Mouse (Mus musculus) hindbrain, embryonic 10.5 days (tissue): ENCODE measurements around the gene Bfsp1. TPM values are rescaled to one million over a fixed set of nuclear protein-coding genes. Genes with fewer than 3 reads are reported as not detected.
A peak's percentile ranks its signal among the peaks of the same experiment; 100 is the strongest.

Experiments used
- DNase-seq: peaks from one replicate; pipeline ENCODE4 v3.0.0-alpha.2; 2017; ENCODE audit warnings: low spot score
- H3K27ac ChIP-seq: fragments of 300-500 bp; sonication (generic); 2 replicates; pipeline ENCODE4 v1.5.1; 2016; ENCODE audit warnings: mild to moderate bottlenecking, moderate library complexity
- H3K27me3 ChIP-seq: fragments of 300-500 bp; sonication (generic); 2 replicates; pipeline ENCODE4 v1.6.1; 2016; ENCODE audit warnings: mild to moderate bottlenecking; ENCODE audit not compliant: poor library complexity, insufficient read depth, severe bottlenecking
- H3K36me3 ChIP-seq: fragments of 300-500 bp; sonication (generic); 2 replicates; pipeline ENCODE4 v1.6.1; 2016; ENCODE audit warnings: mild to moderate bottlenecking, moderate library complexity
- H3K4me1 ChIP-seq: fragments of 300-500 bp; sonication (generic); replicated peaks from 2 replicates; pipeline ENCODE4 v1.6.1; 2016; ENCODE audit warnings: mild to moderate bottlenecking
- H3K4me3 ChIP-seq: fragments of 300-500 bp; sonication (generic); 2 replicates; pipeline ENCODE4 v1.5.1; 2016; ENCODE audit warnings: mild to moderate bottlenecking, moderate library complexity
- H3K9me3 ChIP-seq: fragments of 300-500 bp; sonication (generic); 2 replicates; pipeline ENCODE4 v1.6.1; 2016; ENCODE audit warnings: mild to moderate bottlenecking, moderate library complexity
- WGBS: fragments of 180-500 bp; shearing (Covaris S2); methylation state at CpG from one replicate; pipeline ENCODE4 v1.1.7; 2016; 5-methylcytosine and 5-hydroxymethylcytosine counted together
- polyA plus RNA-seq: library from polyadenylated mRNA; unstranded; fragments of >200 nt; fragmentation: Nextera tagmentation; extraction: Ambion mirVana; gene quantifications from 2 replicates; pipeline ENCODE4 v1.2.1, GENCODE M21; 2016

Gene Bfsp1
- polyA plus RNA-seq, 1 experiment from 2014 or later: 1.0 TPM

GRCm38 (mm10) chr2:143882002-143882401 lies 19.0 kb upstream of the Bfsp1 start:
- Histone ChIP-seq H3K27ac (no peak overlapping the region), H3K27me3 (no peaks in the 10 kb centered on the region), H3K36me3 (no peaks in the 10 kb centered on the region), H3K4me3 (no peak overlapping the region), H3K9me3 (0 out of 2 replicates have a peak, but pooled peaks cover 3% of the 10 kb centered on the region), H3K4me1 (no peaks in the 10 kb centered on the region)
- no peak for DNase-seq
- 95% methylated on average over 4 of the region's 4 CpGs for WGBS

DNA sequence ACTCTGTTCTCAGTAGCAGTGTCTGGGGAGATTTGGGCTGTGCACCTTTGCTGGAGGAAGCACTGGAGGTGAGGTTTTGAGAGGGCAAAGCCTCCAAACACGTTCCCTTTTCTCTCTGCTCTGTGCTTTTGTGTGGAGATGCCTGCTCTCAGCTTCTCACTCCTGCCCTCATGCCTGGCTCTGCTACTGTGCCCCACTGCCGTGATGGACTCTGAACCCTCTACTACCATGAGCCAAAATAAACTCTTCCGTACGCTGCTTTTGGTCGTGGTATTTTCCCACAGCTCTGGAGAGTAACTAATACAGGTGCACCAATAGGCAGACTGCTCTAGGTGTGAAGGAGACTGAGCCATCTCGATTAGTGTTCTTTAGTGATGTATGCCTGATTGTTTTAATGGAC lies 16.3 kb upstream of the Bfsp1 start:
- DNase-seq: no peak
- 92% methylated on average over 6 of the region's 6 CpGs for WGBS
- H3K9me3 ChIP-seq: 0 out of 2 replicates have a peak, but pooled peaks cover 3% of the 10 kb centered on the region

GRCm38 (mm10) chr2:143876929-143877632 lies 14.1 kb upstream of the Bfsp1 start:
- no peaks in the 10 kb centered on the region for H3K27me3 ChIP-seq
- H3K4me3 ChIP-seq: no peak overlapping the region
- H3K9me3 ChIP-seq: 0 out of 2 replicates have a peak, but pooled peaks cover 3% of the 10 kb centered on the region
- no peaks in the 10 kb centered on the region for H3K4me1 ChIP-seq
- no peak for DNase-seq
- no peaks in the 10 kb centered on the region for H3K36me3 ChIP-seq
- no peak overlapping the region for H3K27ac ChIP-seq
- 77% methylated on average over 4 of the region's 4 CpGs for WGBS

More for the DNA sequence above, 16.3 kb upstream of the Bfsp1 start:
- H3K27me3 ChIP-seq: no peaks in the 10 kb centered on the region
- H3K4me3 ChIP-seq: no peak overlapping the region
- H3K27ac ChIP-seq: no peak overlapping the region
- no peaks in the 10 kb centered on the region for H3K4me1 ChIP-seq
- H3K36me3 ChIP-seq: no peaks in the 10 kb centered on the region

DNA sequence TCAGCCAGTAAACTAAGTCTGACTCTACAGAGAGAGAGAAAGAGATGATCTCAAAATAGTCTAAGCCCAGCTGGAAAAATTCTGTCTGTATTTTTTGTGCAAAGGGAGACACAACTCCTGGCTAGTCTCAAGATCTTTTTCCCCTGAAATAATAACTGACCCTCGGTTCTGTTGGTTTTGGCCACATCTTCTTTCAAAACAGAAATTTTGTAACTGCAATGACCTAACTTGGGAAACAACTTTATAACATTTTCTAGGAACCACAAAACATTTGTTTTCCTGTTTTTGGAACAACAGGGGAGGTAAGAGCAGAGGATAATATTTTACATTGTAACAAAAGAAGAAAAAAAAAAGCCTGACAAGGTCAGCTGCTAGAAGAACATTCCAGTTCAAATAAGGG lies 13.1 kb upstream of the Bfsp1 start:
- no peaks in the 10 kb centered on the region for H3K4me1 ChIP-seq
- no peak for DNase-seq
- 81% methylated on average over 1 of the region's 1 CpGs for WGBS

DNA sequence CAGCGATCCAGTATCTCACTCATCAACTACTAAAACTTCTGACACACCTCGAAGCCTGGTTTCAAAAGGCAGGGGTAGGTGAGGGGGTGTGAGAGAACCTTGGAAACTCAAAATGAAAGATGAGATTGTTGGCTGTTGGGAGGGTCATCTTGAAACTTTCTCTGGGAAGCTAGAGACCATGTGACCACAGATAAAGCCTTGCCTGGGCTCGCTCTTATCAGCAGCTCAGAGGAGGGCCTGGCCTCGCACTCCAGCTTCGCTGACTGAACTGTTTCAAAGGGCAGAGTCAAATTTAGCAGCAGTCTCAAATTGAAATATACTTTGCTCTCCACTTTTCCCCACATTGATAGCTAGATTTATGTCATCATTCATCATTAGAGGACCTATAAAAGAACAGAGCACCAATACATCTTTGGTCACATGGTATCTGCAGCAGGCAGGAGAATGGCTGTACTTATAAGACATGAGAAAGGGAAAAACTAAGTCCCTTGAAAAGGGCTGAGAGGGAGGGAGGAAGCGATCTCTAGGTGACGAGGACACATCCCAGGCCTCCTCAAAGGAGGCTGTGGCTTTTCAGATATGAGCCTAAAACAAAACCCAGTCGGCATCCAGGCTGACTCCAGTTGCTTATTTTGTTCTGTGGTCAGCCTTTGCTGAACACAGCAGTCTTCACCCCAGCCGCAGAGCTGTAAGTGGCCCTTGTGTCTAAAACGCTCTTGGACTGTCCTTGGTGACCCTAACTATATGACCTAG lies 8.1 kb upstream of the Bfsp1 start:
- no peak for DNase-seq
- Histone ChIP-seq H3K36me3 (no peaks in the 10 kb centered on the region), H3K4me3 (no peak overlapping the region), H3K4me1 (no peaks in the 10 kb centered on the region), H3K27ac (no peak overlapping the region), H3K9me3 (no peaks in the 10 kb centered on the region), H3K27me3 (no peaks in the 10 kb centered on the region)
- WGBS: 73% methylated on average over 10 of the region's 10 CpGs

More for the DNA sequence above, 13.1 kb upstream of the Bfsp1 start:
- Histone ChIP-seq H3K9me3 (0 out of 2 replicates have a peak, but pooled peaks cover 3% of the 10 kb centered on the region), H3K27ac (no peak overlapping the region), H3K4me3 (no peak overlapping the region), H3K36me3 (no peaks in the 10 kb centered on the region), H3K27me3 (no peaks in the 10 kb centered on the region)

GRCm38 (mm10) chr2:143867326-143867725 lies 4.4 kb upstream of the Bfsp1 start:
- Histone ChIP-seq H3K27me3 (peaks cover 24% of the 10 kb centered on the region), H3K4me1 (peaks cover 10% of the 10 kb centered on the region), H3K36me3 (no peaks in the 10 kb centered on the region), H3K27ac (no peak overlapping the region), H3K4me3 (no peak overlapping the region), H3K9me3 (no peaks in the 10 kb centered on the region)
- WGBS: 9% methylated on average over 6 of the region's 6 CpGs
- peak; percentile 78 for DNase-seq

DNA sequence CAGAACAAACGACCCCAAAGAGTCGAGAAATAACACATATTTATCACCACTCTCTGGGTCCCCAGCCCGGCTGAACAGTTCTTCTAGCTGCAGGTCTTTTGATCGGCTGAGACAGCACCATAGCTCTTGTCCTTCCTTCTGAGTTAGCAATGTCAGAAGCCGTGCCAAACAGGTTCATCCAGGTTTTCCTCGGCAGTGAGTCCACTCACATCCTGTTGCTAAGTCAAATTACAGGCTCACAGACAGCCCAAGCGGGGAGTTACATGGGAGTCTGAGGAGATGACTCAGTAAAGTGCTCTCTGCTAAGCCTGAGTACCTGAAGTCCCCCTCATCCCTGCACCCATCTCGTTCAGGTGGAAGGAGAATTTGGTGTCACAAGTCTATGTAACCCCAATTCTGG lies 1.6 kb upstream of the Bfsp1 start:
- no peak overlapping the region for H3K4me3 ChIP-seq
- 74% methylated on average over 8 of the region's 8 CpGs for WGBS
- H3K36me3 ChIP-seq: no peaks in the 10 kb centered on the region
- H3K4me1 ChIP-seq: peaks cover 12% of the 10 kb centered on the region
- H3K27ac ChIP-seq: no peak overlapping the region
- DNase-seq: no peak
- peaks cover 49% of the 10 kb centered on the region for H3K27me3 ChIP-seq
- H3K9me3 ChIP-seq: no peaks in the 10 kb centered on the region

- 90% methylated on average over 2 of the region's 2 CpGs for WGBS
- DNase-seq: no peak
- H3K4me1 ChIP-seq: peaks cover 12% of the 10 kb centered on the region
- no peaks in the 10 kb centered on the region for H3K9me3 ChIP-seq
- H3K36me3 ChIP-seq: no peaks in the 10 kb centered on the region
- H3K27ac ChIP-seq: no peak overlapping the region
- H3K27me3 ChIP-seq: peaks cover 36% of the 10 kb centered on the region
- H3K4me3 ChIP-seq: no peak overlapping the region
Measured at GRCm38 (mm10) chr2:143859166-143859565, 3.8 kb downstream of the Bfsp1 start.

DNA sequence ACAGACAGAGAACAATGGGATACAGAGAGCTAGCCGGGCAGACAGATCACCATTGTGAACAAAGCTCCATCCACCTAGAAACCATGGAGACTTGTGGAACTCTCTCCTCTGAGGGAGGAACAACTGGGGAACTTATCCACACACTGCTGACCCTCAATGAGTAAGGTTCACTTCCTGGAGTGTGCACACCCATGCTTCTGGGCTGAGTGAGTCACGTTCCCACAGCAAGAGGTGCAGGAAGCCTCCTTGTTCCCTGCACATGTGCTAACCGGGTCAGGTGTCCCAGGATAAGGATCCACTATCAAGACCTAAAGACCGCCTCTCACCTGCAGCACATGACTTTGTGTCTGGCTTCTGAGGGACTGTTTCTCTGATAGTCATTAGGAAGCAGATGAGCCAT lies 9.5 kb downstream of the Bfsp1 start:
- no peaks in the 10 kb centered on the region; the same call in 1 of the 2 replicates for H3K27me3 ChIP-seq
- H3K4me3 ChIP-seq: no peak overlapping the region
- no peaks in the 10 kb centered on the region for H3K9me3 ChIP-seq
- peaks cover 5% of the 10 kb centered on the region; the same call in 1 of the 2 replicates for H3K4me1 ChIP-seq
- no peak for DNase-seq
- WGBS: 83% methylated on average over 4 of the region's 4 CpGs
- H3K27ac ChIP-seq: no peak overlapping the region
- no peaks in the 10 kb centered on the region for H3K36me3 ChIP-seq

- no peaks in the 10 kb centered on the region for H3K36me3 ChIP-seq
- WGBS: 71% methylated on average over 18 of the region's 18 CpGs
- no peaks in the 10 kb centered on the region for H3K27me3 ChIP-seq
- H3K9me3 ChIP-seq: no peaks in the 10 kb centered on the region
- H3K4me3 ChIP-seq: no peak overlapping the region
- H3K4me1 ChIP-seq: peaks cover 5% of the 10 kb centered on the region; the same call in 1 of the 2 replicates
- no peak for DNase-seq
- H3K27ac ChIP-seq: no peak overlapping the region
Measured at GRCm38 (mm10) chr2:143852295-143853275, 10.4 kb downstream of the Bfsp1 start.

DNA sequence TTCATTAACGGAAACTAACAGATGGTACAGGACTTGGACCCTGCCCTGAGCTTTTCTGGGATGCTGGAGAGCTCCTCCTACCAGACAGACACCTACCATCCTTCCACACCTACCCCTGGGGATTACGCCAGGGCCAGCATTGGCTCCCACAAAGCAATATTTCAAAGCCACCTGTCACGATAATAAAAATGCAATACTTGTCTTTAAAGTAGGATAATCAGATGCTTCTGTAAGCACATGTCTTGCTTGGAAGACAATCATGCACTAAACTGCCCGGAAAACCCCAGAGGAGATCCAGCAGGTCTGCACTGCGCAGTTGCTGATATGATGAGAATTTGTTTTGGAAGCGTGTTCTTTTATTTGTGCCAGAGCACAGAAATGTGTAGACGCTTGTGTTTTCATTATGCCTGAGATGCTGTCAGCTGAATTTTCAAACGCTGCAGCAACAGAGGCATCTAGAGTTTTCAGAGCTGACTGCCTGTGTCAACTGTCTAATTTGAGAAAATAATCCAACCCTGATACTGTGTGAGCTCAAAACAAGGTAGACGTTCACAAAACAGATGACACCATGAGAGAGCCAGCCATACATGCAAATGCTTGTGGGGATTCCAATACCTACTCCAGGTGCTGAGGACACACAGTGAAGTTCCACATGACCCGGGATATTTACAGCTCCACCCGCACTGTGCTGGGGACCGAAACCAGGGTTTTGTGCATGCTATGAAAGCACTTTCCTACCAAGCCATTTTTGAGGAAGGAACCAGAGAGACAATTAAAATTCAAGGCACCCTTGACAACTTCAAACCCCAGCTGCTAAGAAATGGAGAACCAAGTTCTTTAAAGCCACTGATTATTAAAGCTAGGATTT lies 11.4 kb downstream of the Bfsp1 start:
- Histone ChIP-seq H3K27me3 (no peaks in the 10 kb centered on the region), H3K9me3 (no peaks in the 10 kb centered on the region), H3K36me3 (no peaks in the 10 kb centered on the region), H3K27ac (no peak overlapping the region), H3K4me3 (no peak overlapping the region), H3K4me1 (peaks cover 5% of the 10 kb centered on the region; the same call in 1 of the 2 replicates)
- DNase-seq: no peak
- 87% methylated on average over 12 of the region's 12 CpGs for WGBS

DNA sequence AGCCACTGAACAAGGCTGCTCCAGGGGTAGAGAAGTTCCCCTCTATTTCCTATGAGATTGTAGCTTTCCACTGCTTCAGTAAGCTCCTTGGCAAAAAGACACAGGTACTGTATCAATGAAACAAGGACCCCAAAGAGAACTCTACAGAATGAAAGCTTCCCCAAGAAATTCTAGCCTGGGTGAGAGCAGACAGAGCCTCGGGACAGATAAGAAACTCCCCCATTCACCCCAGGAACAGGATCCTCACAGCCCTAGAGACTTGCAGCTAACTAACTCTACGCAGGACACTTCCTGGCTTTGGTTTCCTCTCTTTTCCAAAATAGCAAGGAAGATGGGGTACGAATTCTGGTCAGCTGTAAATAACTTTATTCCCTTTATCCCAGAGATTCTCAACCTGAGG lies 15.7 kb downstream of the Bfsp1 start:
- WGBS: 73% methylated on average over 3 of the region's 3 CpGs
- H3K4me3 ChIP-seq: no peak overlapping the region
- no peaks in the 10 kb centered on the region for H3K4me1 ChIP-seq
- no peaks in the 10 kb centered on the region for H3K9me3 ChIP-seq
- no peaks in the 10 kb centered on the region for H3K36me3 ChIP-seq
- H3K27me3 ChIP-seq: no peaks in the 10 kb centered on the region
- H3K27ac ChIP-seq: no peak overlapping the region
- DNase-seq: no peak
